In the genomic region with DNA sequence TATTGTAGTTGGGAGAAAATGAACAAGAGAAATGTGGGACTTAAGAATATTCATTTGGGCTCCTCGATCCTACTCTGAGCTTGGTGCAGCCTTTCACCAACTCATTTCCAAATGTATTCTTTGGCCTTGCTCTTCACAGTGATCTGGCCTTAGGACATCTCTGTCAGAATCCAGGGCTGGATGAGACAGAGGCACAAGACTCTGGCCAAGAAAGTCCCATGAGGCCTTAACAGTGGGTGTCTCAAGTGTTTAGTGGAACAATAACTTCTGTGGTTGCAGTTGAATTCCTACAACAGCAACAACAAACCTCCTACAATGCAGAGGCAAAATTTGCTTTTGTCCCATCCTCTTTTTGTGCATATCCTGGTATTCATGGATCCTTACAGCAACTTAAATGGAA, we compare ENCODE assay signal across 19 mouse cellular contexts.
DNase-seq lines count a peak whose midpoint lies in the region; ATAC-seq lines count a peak whose summit lies in the region.
"Had no signal": no experiment of that assay in that cellular context is flagged by ENCODE, and none has a peak within 500 bp of the region (broad histone marks: within the 10 kb centered on the region; RNA-seq: fewer than 3 reads in every experiment).

No protein-coding gene starts in this region.

- no peaks in the 10 kb centered on the region for H3K4me1 ChIP-seq in heart, embryonic 10.5 days
- no peaks in the 10 kb centered on the region for H3K4me1 ChIP-seq in heart, embryonic 11.5 days (ENCODE audit: control insufficient read depth, insufficient read depth, low read length)
- no peaks in the 10 kb centered on the region for H3K4me1 ChIP-seq in embryonic facial prominence, embryonic 10.5 days
- H3K4me1 ChIP-seq: forebrain, embryonic 10.5 days; hindbrain, embryonic 15.5 days; kidney, embryonic 15.5 days had no signal

- H3K4me2 ChIP-seq in heart, embryonic 11.5 days = no peak overlapping the region
- H3K4me2 ChIP-seq: hindbrain, embryonic 15.5 days; kidney, embryonic 15.5 days had no signal

- no peak overlapping the region for H3K27ac ChIP-seq in heart, embryonic 10.5 days
- no peak overlapping the region for H3K27ac ChIP-seq in heart, embryonic 11.5 days (ENCODE audit: low read depth, low read length)
- H3K27ac ChIP-seq in embryonic facial prominence, embryonic 10.5 days (replicated peaks) = no peak overlapping the region
- H3K27ac ChIP-seq: forebrain, embryonic 10.5 days; hindbrain, embryonic 15.5 days; kidney, embryonic 15.5 days had no signal

- H3K9me3 ChIP-seq in heart, embryonic 10.5 days = no peaks in the 10 kb centered on the region
- no peaks in the 10 kb centered on the region for H3K9me3 ChIP-seq in heart, embryonic 11.5 days (replicated peaks; ENCODE audit: control insufficient read depth, low read length)
- H3K9me3 ChIP-seq in embryonic facial prominence, embryonic 10.5 days = no peaks in the 10 kb centered on the region
- H3K9me3 ChIP-seq: forebrain, embryonic 10.5 days; hindbrain, embryonic 15.5 days; kidney, embryonic 15.5 days had no signal

- no peak overlapping the region for H3K4me3 ChIP-seq in heart, embryonic 10.5 days
- H3K4me3 ChIP-seq in heart, embryonic 11.5 days (ENCODE audit: low read depth, low read length) = no peak overlapping the region
- no peak overlapping the region for H3K4me3 ChIP-seq in embryonic facial prominence, embryonic 10.5 days
- H3K4me3 ChIP-seq: forebrain, embryonic 10.5 days; hindbrain, embryonic 15.5 days; kidney, embryonic 15.5 days had no signal

- H3K36me3 ChIP-seq in heart, embryonic 10.5 days = no peaks in the 10 kb centered on the region
- no peaks in the 10 kb centered on the region for H3K36me3 ChIP-seq in heart, embryonic 11.5 days (ENCODE audit: control insufficient read depth, insufficient read depth, low read length)
- no peaks in the 10 kb centered on the region for H3K36me3 ChIP-seq in embryonic facial prominence, embryonic 10.5 days (replicated peaks)
- H3K36me3 ChIP-seq: forebrain, embryonic 10.5 days; hindbrain, embryonic 15.5 days; kidney, embryonic 15.5 days had no signal

- H3K27me3 ChIP-seq in heart, embryonic 10.5 days (ENCODE audit: insufficient read depth, poor library complexity, severe bottlenecking) = no peaks in the 10 kb centered on the region
- H3K27me3 ChIP-seq in heart, embryonic 11.5 days (ENCODE audit: control insufficient read depth, insufficient read depth, low read length) = no peaks in the 10 kb centered on the region
- H3K27me3 ChIP-seq in embryonic facial prominence, embryonic 10.5 days (replicated peaks; ENCODE audit: low read depth, poor library complexity, severe bottlenecking) = no peaks in the 10 kb centered on the region
- H3K27me3 ChIP-seq: hindbrain, embryonic 15.5 days; kidney, embryonic 15.5 days had no signal

- H3K9ac ChIP-seq in heart, embryonic 11.5 days (ENCODE audit: low read depth, low read length) = no peak overlapping the region
- H3K9ac ChIP-seq: hindbrain, embryonic 15.5 days; kidney, embryonic 15.5 days had no signal

- ATAC-seq in heart, embryonic 11.5 days (replicated peaks; ENCODE audit: insufficient number of reproducible peaks, low FRiP score, low TSS enrichment) = no peak
- ATAC-seq: forebrain, embryonic 14.5 days; intestine, embryonic 16.5 days had no signal

- 84% methylated on average over 1 of the region's 1 CpGs for WGBS in heart, embryonic 10.5 days
- WGBS in heart, embryonic 11.5 days (ENCODE audit: insufficient replicate concordance) = 93% methylated on average over 1 of the region's 1 CpGs
- WGBS in embryonic facial prominence, embryonic 10.5 days = 89% methylated on average over 1 of the region's 1 CpGs

- intact Hi-C loops in heart, postnatal 10 days (cut with DNase I) = no loop called here

- DNase-seq in heart, adult 11 months = peak; percentile 93
- no peak for DNase-seq in heart, embryonic 10.5 days (ENCODE audit: low spot score)
- DNase-seq in heart, postnatal 10 days = peak; percentile 12 to 21
- DNase-seq in ZHBTc4 (ENCODE audit: low read depth, low spot score) = peak; percentile 35
- DNase-seq in frontal cortex, postnatal 14 days (ENCODE audit: low spot score in 2 of 2) = no peak
- no peak for DNase-seq in embryonic facial prominence, embryonic 10.5 days (ENCODE audit: low spot score)
- DNase-seq: adrenal gland, postnatal 10 days; B cell, adult 2 months; cerebellum, adult 11-12 months; cerebellum, adult 9-11 months; cerebellum, postnatal 36 days; kidney, adult 2 months; kidney, postnatal 14 days had no signal

Comparison
In these comparisons a context has a peak if more than half of its experiments do, and no peak if none do; other contexts are left out.
1. DNase-seq: peak in heart, adult 11 months (single experiment), heart, postnatal 10 days (2 of 2) and ZHBTc4 (single experiment); none in heart, embryonic 10.5 days (single experiment), frontal cortex, postnatal 14 days (0 of 2) and embryonic facial prominence, embryonic 10.5 days (single experiment).